Mouse (Mus musculus) liver, embryonic 14.5 days (tissue): ENCODE data around the gene Lingo3.

ENCODE experiments used
- CTCF ChIP-seq: IDR thresholded peaks from 2 replicates; pipeline ENCODE4 v1.5.1; 2016; ENCODE audit warnings: antibody characterized with exemption, low read depth, control low read depth
- EP300 ChIP-seq: IDR thresholded peaks from 2 replicates; pipeline ENCODE4 v1.6.1; 2016; ENCODE audit warnings: antibody characterized with exemption, low read depth

DNA sequence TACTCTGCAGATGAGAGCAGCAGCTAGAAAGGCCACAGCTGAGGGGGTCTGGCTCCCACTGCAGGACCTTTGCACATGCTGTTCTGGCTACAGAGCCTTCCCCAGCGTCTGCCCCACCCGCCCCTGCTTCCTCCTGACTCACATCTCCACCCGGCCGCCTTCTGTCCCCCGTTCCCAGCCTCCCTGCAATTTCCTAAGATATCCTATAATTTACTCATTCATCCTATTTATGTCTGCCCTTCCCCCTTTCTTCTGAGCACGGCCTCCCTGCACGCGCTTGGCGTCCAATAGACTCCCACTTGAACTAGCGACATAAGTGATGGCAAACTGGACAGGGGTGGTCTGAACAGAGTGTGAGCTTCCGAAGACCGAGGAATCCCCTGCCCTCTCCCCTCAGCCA lies 1.9 kb upstream of the Lingo3 start:
- TF ChIP-seq EP300 (no peak), CTCF (no peak)
